Mouse (Mus musculus) kidney, postnatal 25 days (tissue): Measurements from ENCODE around the gene Ptbp3.

Experiments
- DNase-seq, 2 experiments: peaks; one replicate each; pipeline ENCODE4 v3.0.0; 2021; ENCODE audit warnings: mixed read lengths in 2 of 2

Gene Ptbp3

GRCm38 (mm10) chr4:59465449-59465848, 83.7 kb downstream of the Ptbp3 start:
- DNase-seq, result no peak

DNA sequence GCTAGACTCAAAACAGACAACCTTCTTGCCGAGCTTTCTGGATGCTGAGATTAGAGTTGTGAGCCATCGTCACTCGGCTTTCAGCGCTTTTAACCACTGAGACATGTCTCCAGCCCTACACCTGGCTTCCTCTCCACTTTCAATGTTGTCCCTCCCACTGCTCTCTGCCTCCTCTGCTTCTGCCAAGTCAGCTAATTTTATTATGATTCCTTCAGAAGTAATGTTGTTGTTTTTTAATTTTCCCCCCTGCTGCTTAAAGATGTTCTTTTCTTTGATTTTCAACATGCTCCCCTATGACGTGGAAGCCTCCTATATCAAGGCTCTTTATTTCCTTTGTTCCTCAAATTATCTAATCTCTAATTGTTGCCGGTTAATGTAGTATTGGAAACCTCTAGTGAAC, 84.5 kb downstream of the Ptbp3 start:
- no peak for DNase-seq

DNA sequence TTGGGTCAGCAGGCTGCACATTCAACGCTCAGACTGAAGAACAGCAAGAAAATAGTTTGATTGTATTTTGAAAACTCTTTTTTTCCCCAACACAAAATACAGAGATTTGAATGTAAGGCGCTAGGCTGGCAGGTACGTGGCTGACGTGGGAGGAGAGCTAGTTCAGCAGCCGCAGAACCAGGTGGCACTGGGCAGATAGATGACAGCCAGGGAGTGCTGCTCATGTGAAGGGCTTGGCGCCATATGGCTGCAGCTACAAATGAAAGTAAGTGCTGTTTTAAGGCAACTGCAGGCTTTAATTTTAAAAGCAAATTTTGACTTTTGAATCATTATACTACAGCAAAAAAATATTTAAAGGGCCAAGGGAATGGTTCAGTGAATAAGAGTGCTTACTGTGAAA, 86.7 kb downstream of the Ptbp3 start:
- DNase-seq, result no peak

GRCm38 (mm10) chr4:59461116-59461727, 87.9 kb downstream of the Ptbp3 start:
- no peak for DNase-seq

GRCm38 (mm10) chr4:59459216-59459955, 89.8 kb downstream of the Ptbp3 start:
- DNase-seq, result peak in 1 of 2 experiments; percentile 37

- peak; percentile 80 to 83 for DNase-seq
These were observed 91.2 kb downstream of the Ptbp3 start for GRCm38 (mm10) chr4:59457941-59458340.

DNA sequence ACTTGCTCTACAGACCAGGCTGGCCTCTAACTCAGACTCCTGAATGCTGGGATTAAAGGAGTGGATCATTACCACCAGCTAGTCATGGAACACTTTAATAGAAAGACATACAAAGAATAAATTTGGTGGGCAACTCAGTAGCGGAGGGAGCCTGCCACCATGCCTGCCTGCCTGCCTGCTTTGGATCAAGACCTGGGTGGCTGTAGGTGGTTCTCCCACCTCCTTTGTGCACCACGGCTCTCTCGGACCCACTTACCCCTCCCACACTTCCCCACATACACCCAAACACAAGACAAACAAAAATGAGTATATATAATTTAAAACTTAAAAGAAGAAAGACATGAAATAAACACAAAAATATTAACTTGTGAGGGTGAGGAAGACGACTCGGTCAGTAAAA, 92.1 kb downstream of the Ptbp3 start:
- DNase-seq, result no peak

DNA sequence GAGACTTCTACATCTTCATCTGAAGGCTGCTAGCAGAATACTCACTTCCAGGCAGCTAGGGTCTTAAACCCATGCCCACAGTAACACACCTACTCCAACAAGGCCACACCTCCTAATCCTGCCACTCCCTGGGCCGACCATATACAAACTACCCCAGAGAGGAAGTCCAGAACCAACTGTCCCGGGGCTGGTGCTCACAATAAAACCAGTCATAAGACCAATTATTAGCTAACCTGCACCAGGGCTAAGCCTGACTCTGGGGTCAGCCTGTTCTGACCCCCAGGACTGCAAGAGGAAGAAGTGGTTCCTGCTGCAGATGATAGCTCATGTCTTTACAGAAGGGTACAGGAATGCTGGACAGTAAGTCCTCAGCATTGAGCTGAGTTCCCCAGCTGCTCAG, 93.7 kb downstream of the Ptbp3 start:
- no peak for DNase-seq

GRCm38 (mm10) chr4:59454046-59454445, 95.1 kb downstream of the Ptbp3 start:
- DNase-seq, result no peak

DNA sequence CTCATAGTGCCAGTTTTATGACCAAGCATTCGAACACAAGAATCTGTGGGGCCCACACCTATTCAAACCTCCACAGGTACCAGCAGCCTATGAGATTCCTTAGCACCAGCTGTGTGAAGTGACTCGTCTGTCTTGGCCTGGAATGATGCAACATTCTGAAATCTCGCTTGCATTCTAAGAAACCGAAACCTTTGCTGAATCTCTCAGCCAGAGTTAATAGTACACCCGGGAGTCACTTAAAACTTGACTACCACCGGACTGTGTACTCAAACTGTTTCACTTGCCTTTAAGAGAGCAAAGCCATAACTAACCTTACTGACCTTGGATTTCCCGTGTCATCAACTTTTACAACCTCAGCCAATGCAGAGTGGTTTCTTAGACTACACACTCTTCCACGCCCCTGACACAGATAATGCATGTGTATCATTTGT, 96.6 kb downstream of the Ptbp3 start:
- peak; percentile 23 to 55 for DNase-seq

DNA sequence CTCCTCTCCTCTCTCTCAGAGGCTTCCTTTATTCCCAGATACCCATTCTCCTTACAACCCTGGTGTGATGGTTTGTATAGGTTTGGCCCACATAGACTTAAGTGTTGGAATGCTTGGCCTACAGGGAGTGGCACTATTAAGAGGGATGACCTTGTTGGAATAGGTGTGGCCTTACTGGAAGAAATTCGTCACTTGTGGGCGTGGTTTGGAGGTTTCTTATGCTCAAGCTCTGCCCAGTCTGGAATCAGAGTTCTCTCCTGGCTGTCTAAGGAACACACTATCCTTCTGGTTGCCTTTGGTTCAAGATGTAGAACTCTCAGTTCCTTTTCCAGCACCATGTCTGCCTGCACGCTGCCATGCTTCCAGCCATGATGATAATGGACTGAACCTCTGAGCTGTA, 98.3 kb downstream of the Ptbp3 start:
- DNase-seq, result no peak

GRCm38 (mm10) chr4:59450234-59450854, 98.8 kb downstream of the Ptbp3 start:
- DNase-seq, result peak in 1 of 2 experiments; percentile 40

DNA sequence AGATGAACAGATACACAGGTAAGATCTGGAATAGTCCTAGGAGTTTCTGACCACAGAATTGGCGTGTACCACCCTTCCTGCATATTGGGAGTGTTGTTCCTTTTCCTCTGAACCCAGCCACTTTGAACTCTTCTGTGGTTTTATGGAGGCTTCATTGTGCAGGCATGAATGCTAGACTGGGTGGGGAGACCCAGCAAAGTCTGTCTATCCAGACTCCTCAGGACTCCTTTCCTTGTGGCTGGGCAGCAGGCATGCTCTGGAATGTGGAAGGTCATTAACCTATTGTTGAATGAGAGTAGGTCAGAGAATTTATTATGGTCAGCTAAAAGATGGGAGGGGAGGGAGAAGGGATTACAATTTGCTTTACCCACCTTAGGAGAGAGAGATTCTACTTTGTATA, 101.9 kb downstream of the Ptbp3 start:
- peak in 1 of 2 experiments; percentile 47 for DNase-seq

DNA sequence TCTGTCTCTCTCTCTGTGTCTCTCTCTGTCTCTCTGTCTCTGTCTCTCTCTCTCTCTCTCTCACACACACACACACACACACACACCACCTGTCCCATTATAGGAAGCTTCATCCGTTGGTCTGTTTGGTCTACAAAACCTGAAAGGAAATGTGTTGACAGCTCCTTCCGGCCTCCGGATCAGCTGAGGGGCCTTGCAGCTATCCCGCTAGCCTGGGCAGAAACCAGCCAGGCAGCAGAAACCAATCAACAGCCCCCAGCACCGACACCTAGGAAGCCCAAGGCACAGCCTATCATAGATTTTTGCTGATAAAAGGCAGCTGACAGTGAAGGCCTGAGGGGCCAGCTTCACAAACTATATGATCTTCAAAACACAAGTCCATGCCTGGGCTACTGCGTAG, 103.6 kb downstream of the Ptbp3 start:
- peak; percentile 16 to 49 for DNase-seq

GRCm38 (mm10) chr4:59444994-59445393, 104.2 kb downstream of the Ptbp3 start:
- no peak for DNase-seq

- DNase-seq, result no peak
These were observed 105.1 kb downstream of the Ptbp3 start for GRCm38 (mm10) chr4:59444085-59444484.

DNA sequence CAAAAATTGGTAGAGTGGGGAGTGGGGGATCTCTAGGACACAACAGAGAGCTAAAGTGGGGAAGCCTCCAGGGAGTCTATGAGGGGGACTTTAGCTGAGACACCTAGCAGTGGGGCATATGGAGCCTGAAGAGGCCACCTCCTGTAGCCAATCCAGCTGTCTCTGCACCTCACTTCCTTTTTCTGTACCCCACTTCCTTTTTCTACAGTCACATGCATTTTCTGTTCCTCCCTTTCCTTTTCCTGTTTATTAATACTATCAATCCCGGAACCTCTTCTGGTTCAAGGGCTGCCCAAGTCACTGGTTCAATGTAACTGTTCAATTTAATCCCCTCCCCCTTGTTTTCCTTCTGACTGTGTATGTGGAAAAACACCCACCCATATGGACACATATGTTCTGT, 107.9 kb downstream of the Ptbp3 start:
- no peak for DNase-seq

GRCm38 (mm10) chr4:59439960-59440359, 109.2 kb downstream of the Ptbp3 start:
- DNase-seq, result peak; percentile 40 to 81

DNA sequence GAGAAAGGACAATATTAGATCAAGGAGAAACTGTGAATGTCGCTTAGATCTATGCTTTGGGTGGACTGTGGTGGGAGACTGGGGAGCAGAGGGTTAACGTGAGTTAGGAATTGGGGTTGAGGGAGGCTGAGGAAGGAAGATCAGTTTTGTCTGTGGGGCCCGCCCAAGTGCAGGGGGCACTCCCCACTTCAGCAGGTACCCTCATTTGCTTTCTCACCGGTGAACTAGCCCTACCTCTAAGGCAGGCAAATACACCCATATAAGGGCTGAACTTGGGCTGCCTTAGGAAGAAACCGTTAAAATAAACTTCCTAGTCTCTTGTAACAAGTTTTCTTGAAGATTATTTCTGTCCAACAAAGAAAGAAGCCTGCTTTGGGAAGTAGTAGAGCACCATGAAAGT, 110.1 kb downstream of the Ptbp3 start:
- no peak for DNase-seq

- peak; percentile 72 to 87 for DNase-seq
These were observed 110.9 kb downstream of the Ptbp3 start, which contains the start of gene Susd1 for GRCm38 (mm10) chr4:59437990-59438854. Gene Susd1, minus strand, starts transcription at chr4:59438633.

- DNase-seq, result no peak
These were observed 113.2 kb downstream of the Ptbp3 start for GRCm38 (mm10) chr4:59435951-59436350.

DNA sequence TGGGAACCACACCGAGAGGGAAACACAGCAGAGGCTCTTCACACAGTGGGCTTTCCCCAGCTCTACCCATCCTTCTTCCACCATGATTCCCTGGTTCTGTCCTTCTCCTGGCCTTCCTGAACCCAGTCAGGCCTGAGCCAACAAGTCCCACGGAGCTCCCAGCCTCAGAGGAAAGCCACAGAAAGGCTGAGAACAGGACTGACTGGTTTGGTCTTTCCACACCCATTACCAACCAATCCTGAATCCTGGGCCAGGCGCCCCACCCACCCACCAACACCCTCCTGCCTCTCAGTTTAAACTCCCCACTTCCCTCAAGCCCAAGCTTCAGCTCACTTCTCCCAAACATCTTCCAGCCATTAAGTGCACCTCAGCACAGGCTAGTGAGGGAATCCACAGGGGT, 115.1 kb downstream of the Ptbp3 start:
- DNase-seq, result peak; percentile 11 to 59

GRCm38 (mm10) chr4:59429128-59429527, 120.0 kb downstream of the Ptbp3 start:
- DNase-seq, result no peak
